Mouse (Mus musculus) lung, embryonic 14.5 days (tissue): ENCODE measurements around the gene Srebf1. TPM values are rescaled to one million over a fixed set of nuclear protein-coding genes. Genes with fewer than 3 reads are reported as not detected.
A peak's percentile ranks its signal among the peaks of the same experiment; 100 is the strongest.

Experiments
- ATAC-seq: fragments of 200-750 bp; cut with Nextera tagmentation; 2 replicates; pipeline ENCODE4 v1.8.0; 2017; ENCODE audit warnings: mild to moderate bottlenecking, moderate TSS enrichment, moderate library complexity; ENCODE audit not compliant: insufficient read depth
- DNase-seq: peaks from one replicate; pipeline ENCODE4 v3.0.0-alpha.2; 2015
- H3K27ac ChIP-seq: fragments of 300-500 bp; sonication (generic); 2 replicates; pipeline ENCODE4 v1.5.1; 2014; ENCODE audit warnings: low read depth, mild to moderate bottlenecking, moderate library complexity
- H3K27me3 ChIP-seq: fragments of 300-500 bp; sonication (generic); 2 replicates; pipeline ENCODE4 v1.6.1; 2014; ENCODE audit warnings: low read length, control low read depth; ENCODE audit not compliant: insufficient read depth
- H3K36me3 ChIP-seq: fragments of 300-500 bp; sonication (generic); 2 replicates; pipeline ENCODE4 v1.6.1; 2014; ENCODE audit warnings: control low read depth; ENCODE audit not compliant: insufficient read depth
- H3K4me1 ChIP-seq: fragments of 300-500 bp; sonication (generic); 2 replicates; pipeline ENCODE4 v1.6.1; 2014; ENCODE audit warnings: antibody characterized with exemption, control low read depth; ENCODE audit not compliant: insufficient read depth
- H3K4me2 ChIP-seq: fragments of 300-500 bp; sonication (generic); 2 replicates; pipeline ENCODE4 v1.6.1; 2014; ENCODE audit warnings: mild to moderate bottlenecking
- H3K4me3 ChIP-seq: fragments of 300-500 bp; sonication (generic); 2 replicates; pipeline ENCODE4 v1.5.1; 2014; ENCODE audit warnings: low read depth, low read length
- H3K9ac ChIP-seq: fragments of 300-500 bp; sonication (generic); 2 replicates; pipeline ENCODE4 v1.6.1; 2014
- H3K9me3 ChIP-seq: fragments of 300-500 bp; sonication (generic); 2 replicates; pipeline ENCODE4 v1.6.1; 2016; ENCODE audit warnings: low read depth, low read length, control low read depth
- CTCF ChIP-seq: IDR thresholded peaks from 2 replicates; pipeline ENCODE4 v1.5.1; 2016; ENCODE audit warnings: antibody characterized with exemption, low read depth
- WGBS: fragments of 180-500 bp; shearing (Covaris S2); extraction: QIAGEN DNeasy Blood & Tissue Kit; methylation state at CpG from one replicate; pipeline ENCODE4 v1.1.7; 2014; 5-methylcytosine and 5-hydroxymethylcytosine counted together
- polyA plus RNA-seq: library from polyadenylated mRNA; unstranded; fragments of >200 nt; fragmentation: Nextera tagmentation; extraction: Ambion mirVana; gene quantifications from 2 replicates; pipeline ENCODE4 v1.2.1, GENCODE M21; 2014

Srebf1 gene
- polyA plus RNA-seq, 1 experiment from 2014 or later, result 73.9 TPM

DNA sequence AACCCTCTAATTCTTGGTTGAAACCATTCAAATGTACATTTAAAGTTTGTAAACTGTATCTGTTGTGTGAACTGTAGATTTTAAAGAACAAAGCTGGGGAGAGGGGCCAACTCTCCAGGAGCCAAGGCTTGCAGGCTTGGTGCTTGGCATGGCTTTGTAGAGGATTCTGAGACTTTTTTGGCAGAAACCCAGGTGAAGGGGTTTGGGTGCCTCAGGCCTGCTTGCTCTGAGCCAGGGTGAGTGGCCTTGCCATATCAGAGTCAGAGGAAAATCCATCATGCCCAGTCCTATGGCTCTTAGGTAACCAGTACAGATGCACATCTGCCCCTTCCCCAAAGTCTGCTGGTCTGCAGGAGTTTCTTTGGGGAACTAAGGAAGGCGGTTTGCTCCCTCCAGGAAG, 3.5 kb upstream of the Srebf1 start:
- ATAC-seq (no peak), DNase-seq (no peak)
- Histone ChIP-seq H3K27me3 (no peaks in the 10 kb centered on the region), H3K9ac (no peak overlapping the region), H3K36me3 (0 out of 2 replicates have a peak, but pooled peaks cover 3% of the 10 kb centered on the region), H3K4me2 (no peak overlapping the region), H3K4me3 (no peak overlapping the region), H3K9me3 (no peaks in the 10 kb centered on the region), H3K4me1 (peaks cover 9% of the 10 kb centered on the region; the same call in 1 of the 2 replicates), H3K27ac (no peak overlapping the region)
- 74% methylated on average over 1 of the region's 1 CpGs for WGBS
- TF ChIP-seq CTCF, result no peak

- DNase-seq, result peak; percentile 60
- Histone ChIP-seq H3K4me3 (no peak overlapping the region), H3K36me3 (0 out of 2 replicates have a peak, but pooled peaks cover 3% of the 10 kb centered on the region), H3K9ac (no peak overlapping the region), H3K4me1 (peaks cover 9% of the 10 kb centered on the region; the same call in 1 of the 2 replicates), H3K27ac (no peak overlapping the region), H3K9me3 (no peaks in the 10 kb centered on the region), H3K27me3 (no peaks in the 10 kb centered on the region), H3K4me2 (no peak overlapping the region)
- ATAC-seq, result no peak
- TF ChIP-seq CTCF, result peak; percentile 52
- WGBS, result 56% methylated on average over 4 of the region's 4 CpGs
These were observed 2.3 kb upstream of the Srebf1 start for GRCm38 (mm10) chr11:60224676-60225075.

GRCm38 (mm10) chr11:60222085-60222468, 304 bp downstream of the Srebf1 start:
- TF ChIP-seq CTCF, result no peak
- Histone ChIP-seq H3K9me3 (no peaks in the 10 kb centered on the region), H3K27ac (peak overlapping the region; percentile 82; the same call in 1 of the 2 replicates), H3K4me1 (peaks cover 14% of the 10 kb centered on the region), H3K9ac (0 out of 2 replicates have a peak overlapping the region, but pooled peaks have one; percentile 54), H3K27me3 (no peaks in the 10 kb centered on the region), H3K4me2 (peak overlapping the region; percentile 75), H3K36me3 (peaks cover 9% of the 10 kb centered on the region; the same call in 1 of the 2 replicates), H3K4me3 (peak overlapping the region; percentile 38; the same call in 1 of the 2 replicates)
- DNase-seq (no peak), ATAC-seq (no peak)
- WGBS, result 45% methylated on average over 3 of the region's 3 CpGs

GRCm38 (mm10) chr11:60221425-60221824, 956 bp downstream of the Srebf1 start:
- H3K27ac ChIP-seq, result no peak overlapping the region
- H3K36me3 ChIP-seq, result peaks cover 14% of the 10 kb centered on the region; the same call in 1 of the 2 replicates
- no peaks in the 10 kb centered on the region for H3K27me3 ChIP-seq
- no peaks in the 10 kb centered on the region for H3K9me3 ChIP-seq
- peaks cover 14% of the 10 kb centered on the region for H3K4me1 ChIP-seq
- H3K4me3 ChIP-seq, result no peak overlapping the region
- 81% methylated on average over 6 of the region's 6 CpGs for WGBS
- no peak for TF ChIP-seq CTCF
- no peak overlapping the region for H3K9ac ChIP-seq
- DNase-seq, result no peak
- no peak for ATAC-seq
- no peak overlapping the region for H3K4me2 ChIP-seq

GRCm38 (mm10) chr11:60220291-60220804, 2.0 kb downstream of the Srebf1 start:
- peak overlapping the region; percentile 66 for H3K9ac ChIP-seq
- peaks cover 20% of the 10 kb centered on the region for H3K36me3 ChIP-seq
- no peaks in the 10 kb centered on the region for H3K27me3 ChIP-seq
- ATAC-seq (peak; percentile 79), DNase-seq (peak; percentile 97)
- WGBS, result under 1% methylated on average over 46 of the region's 46 CpGs
- TF ChIP-seq CTCF, result no peak
- H3K4me3 ChIP-seq, result peak overlapping the region; percentile 65
- no peaks in the 10 kb centered on the region for H3K9me3 ChIP-seq
- H3K27ac ChIP-seq, result peak overlapping the region; percentile 86
- H3K4me2 ChIP-seq, result peak overlapping the region; percentile 89
- H3K4me1 ChIP-seq, result peaks cover 14% of the 10 kb centered on the region

DNA sequence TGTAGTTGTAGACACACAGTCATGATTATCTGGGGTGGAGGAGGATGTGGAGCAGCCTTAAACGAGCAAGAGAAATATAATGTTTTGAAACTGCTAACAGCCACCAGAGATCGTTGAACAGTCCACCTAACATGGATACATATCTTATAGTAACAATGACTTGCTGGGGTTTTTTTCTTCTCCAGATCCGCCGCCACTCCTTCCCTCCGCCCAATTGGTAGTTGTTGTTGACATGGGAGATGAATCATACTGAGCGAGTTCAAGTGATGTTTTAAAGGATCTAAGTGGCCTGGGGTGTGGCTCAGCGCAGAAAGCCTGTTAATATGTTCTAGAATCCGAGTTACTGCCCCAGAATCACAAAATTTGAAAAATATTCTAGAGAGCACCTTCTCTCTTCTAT, 2.8 kb downstream of the Srebf1 start:
- ATAC-seq (no peak), DNase-seq (no peak)
- Histone ChIP-seq H3K9me3 (no peaks in the 10 kb centered on the region), H3K4me1 (peaks cover 14% of the 10 kb centered on the region), H3K27ac (peak overlapping the region; percentile 86), H3K9ac (peak overlapping the region; percentile 66), H3K36me3 (peaks cover 20% of the 10 kb centered on the region), H3K4me3 (peak overlapping the region; percentile 65), H3K4me2 (peak overlapping the region; percentile 89), H3K27me3 (no peaks in the 10 kb centered on the region)
- 14% methylated on average over 8 of the region's 8 CpGs for WGBS
- TF ChIP-seq CTCF, result no peak

GRCm38 (mm10) chr11:60217467-60217866, 4.9 kb downstream of the Srebf1 start:
- 84% methylated on average over 7 of the region's 7 CpGs for WGBS
- Histone ChIP-seq H3K9ac (no peak overlapping the region), H3K36me3 (peaks cover 23% of the 10 kb centered on the region), H3K4me2 (no peak overlapping the region), H3K27me3 (no peaks in the 10 kb centered on the region), H3K9me3 (no peaks in the 10 kb centered on the region), H3K27ac (no peak overlapping the region), H3K4me3 (no peak overlapping the region), H3K4me1 (peaks cover 8% of the 10 kb centered on the region)
- DNase-seq, result no peak
- no peak for TF ChIP-seq CTCF
- ATAC-seq, result no peak
